Mouse (Mus musculus): Measurements from ENCODE around the gene Wasl.

DNA sequence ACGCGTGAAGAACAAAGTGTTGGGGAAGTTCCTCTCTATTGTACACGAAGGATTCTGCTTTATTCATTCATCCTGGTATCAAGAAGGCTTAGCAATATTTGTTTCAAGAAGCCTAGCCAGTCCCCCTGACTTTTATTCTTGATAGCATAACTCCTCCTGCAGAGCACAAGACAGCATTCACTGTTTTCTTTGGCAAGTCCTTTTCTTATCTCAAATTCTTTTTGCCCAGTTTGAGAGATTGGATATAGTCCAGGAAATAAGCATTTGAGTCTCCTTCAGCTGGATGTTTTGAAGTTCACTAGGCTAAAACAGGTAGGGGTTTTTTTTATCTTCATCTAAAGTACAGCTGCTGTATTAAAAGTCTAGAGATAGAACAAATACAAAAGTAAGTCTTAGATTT, 3.0 kb upstream of the Wasl start:
- TF ChIP-seq POLR2A (IDR thresholded peaks at IDR 0.05; ENCODE audit: borderline replicate concordance, extremely low read depth, insufficient read depth, insufficient read length, poor library complexity, severe bottlenecking) (no peak), CTCF (IDR thresholded peaks at IDR 0.05; ENCODE audit: borderline replicate concordance, extremely low read depth, insufficient read depth, insufficient read length) (no peak)
